Mouse (Mus musculus): Measurements from ENCODE around the gene Cds2. TPM values are rescaled to one million over a fixed set of nuclear protein-coding genes. Genes with fewer than 3 reads are reported as not detected.
A peak's percentile ranks its signal among the peaks of the same experiment; 100 is the strongest.
"Not testable (repeated sequence)": the region's sequence is repeated elsewhere in the genome, so short reads cannot be mapped to it uniquely, and the experiment has no call there.

The Cds2 gene
- polyA plus RNA-seq, 1 experiment from 2014 or later = 9.6 TPM

DNA sequence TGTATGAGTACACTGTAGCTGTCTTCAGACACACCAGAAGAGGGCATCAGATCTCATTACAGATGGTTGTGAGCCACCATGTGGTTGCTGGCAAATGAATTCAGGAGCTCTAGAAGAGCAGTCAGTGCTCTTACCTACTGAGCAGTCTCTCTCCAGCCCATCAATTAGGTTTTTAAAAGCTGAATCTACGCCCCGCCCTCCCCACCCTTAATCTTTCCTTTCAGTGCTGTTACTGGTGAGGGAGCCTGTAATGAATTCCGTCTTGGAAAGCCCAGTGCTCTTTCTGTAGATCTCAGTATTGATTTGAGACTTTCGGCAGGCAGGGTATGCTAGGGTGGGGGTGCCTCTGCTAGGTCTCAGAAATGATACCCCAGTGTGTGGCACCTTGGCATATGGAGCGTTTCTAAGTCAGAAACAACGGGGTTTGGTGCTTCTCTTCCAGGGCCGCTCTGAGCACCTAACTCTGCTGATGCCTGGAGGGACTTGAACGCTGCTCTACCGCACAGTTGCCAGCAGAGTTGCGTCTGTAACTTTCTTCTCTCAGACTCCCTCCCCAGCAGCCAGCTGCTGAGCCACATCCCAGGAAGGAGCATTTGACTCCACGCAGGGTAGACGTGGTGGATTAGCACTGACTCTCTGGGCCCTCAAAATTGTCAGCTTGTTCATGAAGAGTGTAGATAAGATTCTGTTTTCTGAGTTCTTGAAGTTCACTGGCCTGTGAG, 19.7 kb downstream of the Cds2 start:
- H3K36me3 ChIP-seq (replicated peaks) = 0 out of 2 replicates have a peak, but pooled peaks cover 6% of the 10 kb centered on the region
- peak; percentile 67 for ATAC-seq (ENCODE audit: insufficient read depth)
- H3K27me3 ChIP-seq = no peaks in the 10 kb centered on the region
- peaks cover 48% of the 10 kb centered on the region for H3K4me1 ChIP-seq (replicated peaks)
- no peak overlapping the region for H3K9ac ChIP-seq
- 36% methylated on average over 12 of the region's 12 CpGs for WGBS (ENCODE audit: insufficient replicate concordance)
- H3K4me2 ChIP-seq = peak overlapping the region; percentile 26; the same call in 1 of the 2 replicates
- no peaks in the 10 kb centered on the region for H3K9me3 ChIP-seq (replicated peaks)
- H3K27ac ChIP-seq (replicated peaks) = peak overlapping the region; percentile 73
- no peak overlapping the region for H3K4me3 ChIP-seq (replicated peaks)

DNA sequence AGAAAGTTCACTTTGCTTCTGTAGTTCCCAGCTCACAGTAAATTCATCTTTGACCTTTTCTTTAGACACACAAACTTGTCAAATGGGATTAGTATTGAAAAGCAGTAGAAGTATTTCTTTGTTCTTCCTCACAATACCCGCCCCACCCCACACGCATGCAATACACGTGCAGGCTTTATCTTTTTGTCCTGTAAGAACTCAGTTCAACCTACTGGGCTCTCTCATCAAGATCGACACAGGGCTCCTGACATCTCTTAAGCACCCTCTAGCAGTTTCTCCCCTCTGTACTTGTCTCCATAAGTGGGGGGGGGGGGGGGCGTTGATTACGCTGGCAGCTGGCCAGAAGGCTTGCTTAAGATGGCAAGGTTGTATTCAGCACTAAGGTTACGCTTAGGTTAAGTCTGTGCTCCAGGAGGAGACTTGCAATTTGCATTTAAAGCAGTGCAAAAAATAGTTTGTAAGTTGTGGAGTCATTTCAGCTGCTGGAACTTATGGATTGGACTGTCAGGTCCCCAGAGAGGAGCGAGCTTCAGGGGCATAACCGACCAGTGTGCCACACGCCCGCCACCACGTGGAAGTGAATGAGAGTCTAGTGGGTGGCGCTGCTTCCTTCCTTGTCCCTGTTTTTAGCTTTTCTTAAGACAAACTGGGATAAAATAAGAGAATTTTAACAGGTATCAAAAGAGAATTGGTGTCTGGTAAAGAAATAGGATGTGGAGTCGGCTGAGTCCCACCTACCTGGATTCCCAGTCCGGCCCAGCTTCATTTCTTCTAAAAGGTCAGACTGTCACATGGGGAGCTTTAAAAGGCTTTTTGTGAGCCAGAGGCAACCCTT, 20.5 kb downstream of the Cds2 start:
- 50% methylated on average over 15 of the region's 15 CpGs for WGBS (ENCODE audit: insufficient replicate concordance)
- Histone ChIP-seq H3K36me3 (replicated peaks) (0 out of 2 replicates have a peak, but pooled peaks cover 6% of the 10 kb centered on the region), H3K9ac (no peak overlapping the region), H3K27me3 (no peaks in the 10 kb centered on the region), H3K4me1 (replicated peaks) (peaks cover 45% of the 10 kb centered on the region), H3K4me3 (replicated peaks) (no peak overlapping the region), H3K9me3 (replicated peaks) (no peaks in the 10 kb centered on the region), H3K27ac (replicated peaks) (peak overlapping the region; percentile 73), H3K4me2 (peak overlapping the region; percentile 26; the same call in 1 of the 2 replicates)
- ATAC-seq (ENCODE audit: insufficient read depth) = peak; percentile 74; the same call in 1 of the 2 replicates

DNA sequence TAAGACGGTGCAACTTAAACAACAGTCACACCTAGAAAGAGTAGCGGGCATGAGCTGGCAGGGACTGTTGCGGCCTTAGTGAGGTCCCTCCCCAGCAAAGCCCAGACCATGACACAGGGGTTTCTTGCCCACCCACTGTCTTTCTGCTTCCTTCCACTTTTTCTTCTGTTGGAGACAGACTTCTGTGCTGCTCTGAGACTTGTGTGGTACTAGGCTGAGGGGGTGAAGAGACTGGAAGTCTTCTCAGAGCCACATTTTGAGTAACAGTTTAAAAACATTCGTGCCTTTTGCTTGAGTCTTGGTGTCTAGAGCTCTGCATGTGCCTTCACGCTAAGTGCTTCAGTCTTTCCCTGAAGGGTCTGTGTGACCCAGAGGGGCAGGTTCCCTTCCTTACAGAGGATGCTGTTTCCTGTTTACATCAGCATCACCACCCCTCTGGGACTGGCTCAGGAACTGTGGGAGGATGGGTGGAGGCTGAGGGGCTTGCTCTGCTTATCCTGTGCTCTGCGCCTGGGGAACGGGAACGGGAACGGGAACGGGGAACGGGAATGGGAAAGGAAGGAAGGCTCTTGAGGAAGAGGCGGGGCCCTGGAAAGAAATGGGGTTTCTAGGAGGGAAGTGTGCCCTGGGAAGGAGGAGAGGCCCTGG, 21.7 kb downstream of the Cds2 start:
- Histone ChIP-seq H3K36me3 (replicated peaks) (0 out of 2 replicates have a peak, but pooled peaks cover 6% of the 10 kb centered on the region), H3K27me3 (no peaks in the 10 kb centered on the region), H3K4me1 (replicated peaks) (peaks cover 44% of the 10 kb centered on the region), H3K9ac (no peak overlapping the region), H3K4me3 (replicated peaks) (no peak overlapping the region), H3K9me3 (replicated peaks) (no peaks in the 10 kb centered on the region), H3K27ac (replicated peaks) (peak overlapping the region; percentile 73), H3K4me2 (no peak overlapping the region)
- ATAC-seq (ENCODE audit: insufficient read depth) = peak; percentile 56
- WGBS (ENCODE audit: insufficient replicate concordance) = 38% methylated on average over 12 of the region's 12 CpGs

DNA sequence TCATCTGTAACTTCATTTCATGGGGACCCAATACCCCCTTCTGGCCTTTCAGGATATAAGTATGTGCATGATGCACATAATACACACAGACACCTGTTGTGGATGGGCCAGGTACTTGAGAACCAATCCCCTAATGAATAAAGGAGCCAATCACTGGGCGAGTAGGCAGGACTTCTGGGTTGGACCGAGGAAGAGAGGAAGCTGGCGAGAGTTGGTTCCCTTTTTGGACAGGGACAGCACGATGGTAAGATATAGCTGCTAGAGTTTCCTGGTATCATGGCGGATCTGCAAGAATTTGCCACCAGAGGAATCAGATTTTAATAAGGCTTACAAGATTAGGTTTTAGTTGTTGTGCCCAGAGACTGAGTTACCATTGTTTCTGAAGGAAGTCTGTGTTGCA, 22.8 kb downstream of the Cds2 start:
- not testable (repeated sequence) for H3K4me3 ChIP-seq (replicated peaks); H3K4me2 ChIP-seq; H3K9me3 ChIP-seq (replicated peaks); H3K27me3 ChIP-seq; H3K9ac ChIP-seq; H3K36me3 ChIP-seq (replicated peaks); ATAC-seq (ENCODE audit: insufficient read depth); H3K27ac ChIP-seq (replicated peaks)
- WGBS (ENCODE audit: insufficient replicate concordance) = 52% methylated on average over 5 of the region's 5 CpGs
- peaks cover 46% of the 10 kb centered on the region for H3K4me1 ChIP-seq (replicated peaks)

DNA sequence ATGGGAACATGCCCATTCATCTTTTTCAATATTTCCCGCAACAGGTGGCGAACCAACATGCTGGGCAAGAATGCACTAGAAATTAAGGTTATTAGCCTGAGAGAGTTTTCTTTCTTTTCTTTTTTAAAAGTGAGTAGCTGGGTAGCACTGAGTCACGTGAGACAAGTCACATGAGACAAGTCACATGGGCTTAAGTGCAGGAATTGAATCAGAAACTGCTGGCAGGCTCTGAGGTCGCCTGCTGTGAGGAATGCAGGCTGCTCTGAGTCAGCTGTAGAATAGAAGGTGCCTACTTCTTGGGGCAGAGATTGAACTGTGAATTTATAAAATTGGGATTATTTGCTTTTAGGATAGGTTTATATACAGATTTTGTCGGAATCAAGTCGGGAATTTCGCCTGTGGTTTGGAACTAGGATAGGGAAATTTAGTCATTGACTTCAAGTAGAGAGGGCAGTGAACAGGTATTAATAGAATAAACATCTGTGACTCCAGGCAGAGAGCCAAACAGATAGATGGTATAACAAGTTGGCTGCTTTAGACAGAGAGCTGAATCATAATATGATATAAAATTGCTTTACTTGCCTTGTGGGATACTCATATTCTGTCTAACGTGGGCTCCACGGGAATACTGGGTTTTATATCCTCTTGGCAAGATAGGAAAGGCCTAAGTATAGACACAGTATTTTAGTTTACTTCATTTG, 23.6 kb downstream of the Cds2 start:
- Histone ChIP-seq H3K4me1 (replicated peaks) (peaks cover 43% of the 10 kb centered on the region), H3K9ac (no peak overlapping the region), H3K9me3 (replicated peaks) (no peaks in the 10 kb centered on the region), H3K4me2 (no peak overlapping the region), H3K36me3 (replicated peaks) (no peaks in the 10 kb centered on the region), H3K4me3 (replicated peaks) (no peak overlapping the region), H3K27me3 (no peaks in the 10 kb centered on the region), H3K27ac (replicated peaks) (no peak overlapping the region)
- no peak for ATAC-seq (ENCODE audit: insufficient read depth)
- WGBS (ENCODE audit: insufficient replicate concordance) = 74% methylated on average over 9 of the region's 9 CpGs

DNA sequence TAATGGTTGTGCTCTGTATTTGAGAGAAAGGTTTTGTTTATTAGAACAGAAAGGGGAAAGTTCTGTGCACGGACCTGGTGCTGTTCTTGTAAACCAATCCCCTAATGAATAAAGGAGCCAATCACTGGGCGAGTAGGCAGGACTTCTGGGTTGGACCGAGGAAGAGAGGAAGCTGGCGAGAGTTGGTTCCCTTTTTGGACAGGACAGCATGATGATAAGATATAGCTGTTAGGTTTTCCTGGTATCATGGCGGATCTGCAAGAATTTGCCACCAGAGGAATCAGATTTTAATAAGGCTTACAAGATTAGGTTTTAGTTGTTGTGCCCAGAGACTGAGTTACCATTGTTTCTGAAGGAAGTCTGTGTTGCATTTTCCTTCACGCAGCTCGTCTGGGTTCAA, 26.3 kb downstream of the Cds2 start:
- not testable (repeated sequence) for H3K36me3 ChIP-seq (replicated peaks); H3K9me3 ChIP-seq (replicated peaks); H3K4me2 ChIP-seq; H3K9ac ChIP-seq; H3K27ac ChIP-seq (replicated peaks); H3K27me3 ChIP-seq; ATAC-seq (ENCODE audit: insufficient read depth); H3K4me3 ChIP-seq (replicated peaks)
- 14% methylated on average over 5 of the region's 7 CpGs for WGBS (ENCODE audit: insufficient replicate concordance)
- peaks cover 16% of the 10 kb centered on the region for H3K4me1 ChIP-seq (replicated peaks)

DNA sequence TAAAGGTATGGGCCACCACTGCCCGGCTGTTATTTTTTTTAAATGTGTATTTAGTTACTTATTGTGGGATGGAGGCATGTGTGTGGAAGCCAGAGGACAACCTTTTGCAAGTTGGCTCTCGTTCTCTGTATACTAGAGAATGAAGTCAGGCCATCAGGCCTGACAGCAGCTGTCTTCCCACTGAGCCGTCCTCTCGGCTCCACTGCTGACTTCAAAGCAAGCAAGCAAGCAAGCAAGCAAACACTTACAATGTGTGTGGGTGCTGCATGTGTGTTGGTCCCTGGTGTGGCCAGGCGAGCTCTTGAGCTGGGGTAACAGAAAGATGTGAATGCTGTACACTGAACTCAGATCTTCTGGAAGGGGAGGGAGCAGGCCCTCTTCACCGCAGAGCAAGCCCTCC, 27.9 kb downstream of the Cds2 start:
- Histone ChIP-seq H3K4me3 (replicated peaks) (no peak overlapping the region), H3K9ac (no peak overlapping the region), H3K36me3 (replicated peaks) (peaks cover 25% of the 10 kb centered on the region), H3K4me1 (replicated peaks) (peaks cover 3% of the 10 kb centered on the region), H3K27me3 (no peaks in the 10 kb centered on the region), H3K9me3 (replicated peaks) (no peaks in the 10 kb centered on the region), H3K27ac (replicated peaks) (no peak overlapping the region), H3K4me2 (no peak overlapping the region)
- WGBS (ENCODE audit: insufficient replicate concordance) = 74% methylated on average over 6 of the region's 6 CpGs
- no peak for ATAC-seq (ENCODE audit: insufficient read depth)

DNA sequence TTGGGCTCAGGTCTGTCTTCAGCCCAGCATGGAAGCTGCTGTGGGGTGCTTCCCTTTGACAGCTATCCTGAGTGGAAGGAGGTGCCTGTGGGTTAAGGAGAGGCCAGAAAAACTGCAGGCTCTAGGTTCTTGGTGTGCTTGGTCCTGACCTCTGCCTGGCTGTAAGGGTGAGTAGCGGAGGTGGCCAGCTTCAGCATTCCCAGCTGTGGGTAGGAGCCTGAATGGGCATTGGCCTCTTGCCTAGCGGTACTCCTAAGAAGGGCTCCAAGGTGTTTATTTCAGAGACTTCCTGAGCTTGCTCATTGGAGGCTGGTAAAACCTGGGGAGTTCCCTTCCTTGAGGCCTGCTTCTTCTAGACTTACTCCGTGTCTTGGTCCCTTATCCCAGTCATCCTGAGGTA, 28.3 kb downstream of the Cds2 start:
- H3K4me1 ChIP-seq (replicated peaks) = peaks cover 3% of the 10 kb centered on the region
- ATAC-seq (ENCODE audit: insufficient read depth) = no peak
- no peak overlapping the region for H3K9ac ChIP-seq
- H3K9me3 ChIP-seq (replicated peaks) = no peaks in the 10 kb centered on the region
- H3K27me3 ChIP-seq = no peaks in the 10 kb centered on the region
- no peak overlapping the region for H3K4me3 ChIP-seq (replicated peaks)
- H3K27ac ChIP-seq (replicated peaks) = no peak overlapping the region
- peaks cover 29% of the 10 kb centered on the region for H3K36me3 ChIP-seq (replicated peaks)
- 76% methylated on average over 3 of the region's 3 CpGs for WGBS (ENCODE audit: insufficient replicate concordance)
- H3K4me2 ChIP-seq = no peak overlapping the region

DNA sequence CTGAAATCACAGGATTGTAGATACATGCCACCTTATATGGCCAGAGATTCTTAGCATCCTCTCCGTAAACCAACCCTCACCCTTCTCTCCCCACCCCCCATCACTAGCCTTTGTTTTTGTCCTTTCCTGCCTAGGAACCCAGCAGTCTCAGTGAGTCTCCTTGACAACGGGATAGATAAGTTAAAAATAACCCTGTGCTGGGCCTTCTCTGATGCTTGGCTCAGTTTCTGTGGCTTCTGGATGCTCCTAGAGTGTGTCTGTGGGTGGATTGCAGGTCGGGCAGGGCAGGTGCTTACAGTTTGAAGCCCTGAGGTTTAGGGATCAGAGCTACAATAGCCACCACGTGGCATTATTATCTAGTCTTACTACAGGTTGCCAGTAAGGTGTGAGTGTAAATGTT, 29.1 kb downstream of the Cds2 start:
- no peak overlapping the region for H3K4me3 ChIP-seq (replicated peaks)
- WGBS (ENCODE audit: insufficient replicate concordance) = 18% methylated on average over 4 of the region's 4 CpGs
- H3K4me1 ChIP-seq (replicated peaks) = peaks cover 3% of the 10 kb centered on the region
- no peak overlapping the region for H3K9ac ChIP-seq
- no peak overlapping the region for H3K27ac ChIP-seq (replicated peaks)
- ATAC-seq (ENCODE audit: insufficient read depth) = no peak
- H3K4me2 ChIP-seq = no peak overlapping the region
- no peaks in the 10 kb centered on the region for H3K9me3 ChIP-seq (replicated peaks)
- no peaks in the 10 kb centered on the region for H3K27me3 ChIP-seq
- peaks cover 32% of the 10 kb centered on the region for H3K36me3 ChIP-seq (replicated peaks)

DNA sequence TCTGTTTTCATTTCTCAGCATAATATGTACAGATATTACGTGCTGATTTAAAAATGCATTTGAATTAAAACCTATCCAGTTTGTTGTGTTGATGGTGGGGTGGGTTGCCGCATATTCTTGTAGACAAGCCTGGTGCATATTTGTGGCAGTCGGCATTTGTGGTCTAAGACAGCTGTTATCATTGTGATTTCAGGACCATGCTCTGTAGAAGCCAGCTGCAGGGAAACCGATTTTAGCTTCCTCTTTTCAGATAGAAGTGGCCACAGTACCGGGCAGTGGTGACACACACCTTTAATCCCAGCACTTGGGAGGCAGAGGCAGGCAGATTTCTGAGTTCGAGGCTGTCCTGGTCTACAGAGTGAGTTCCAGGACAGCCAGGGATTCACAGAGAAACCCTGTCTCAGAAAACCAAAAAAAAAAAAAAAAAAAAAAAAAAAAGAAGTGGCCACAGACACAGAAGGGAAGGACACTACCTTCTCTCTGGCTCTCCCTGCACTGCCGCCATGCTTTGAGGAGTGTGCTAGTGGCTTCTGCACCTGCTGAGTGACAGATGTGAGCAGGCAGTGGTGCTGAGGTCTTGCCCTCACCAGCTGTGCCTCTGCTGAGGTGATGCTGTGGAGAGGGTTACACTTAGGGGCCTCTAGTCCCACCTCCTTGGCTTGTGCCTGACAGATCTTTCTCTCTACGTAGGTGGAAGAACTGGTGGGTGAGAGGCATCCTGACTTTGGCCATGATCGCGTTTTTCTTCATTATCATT, 30.9 kb downstream of the Cds2 start:
- no peaks in the 10 kb centered on the region for H3K27me3 ChIP-seq
- 43% methylated on average over 10 of the region's 10 CpGs for WGBS (ENCODE audit: insufficient replicate concordance)

More for the DNA sequence above, 30.9 kb downstream of the Cds2 start:
- no peak overlapping the region for H3K4me3 ChIP-seq (replicated peaks)
- no peak overlapping the region for H3K9ac ChIP-seq
- peaks cover 47% of the 10 kb centered on the region for H3K36me3 ChIP-seq (replicated peaks)
- H3K4me1 ChIP-seq (replicated peaks) = peaks cover 3% of the 10 kb centered on the region
- no peak overlapping the region for H3K4me2 ChIP-seq
- no peaks in the 10 kb centered on the region for H3K9me3 ChIP-seq (replicated peaks)
- no peak for ATAC-seq (ENCODE audit: insufficient read depth)
- H3K27ac ChIP-seq (replicated peaks) = no peak overlapping the region

Data from liver, embryonic 15.5 days (tissue).